Mouse (Mus musculus): ENCODE measurements around the gene Gnaq. TPM values are rescaled to one million over a fixed set of nuclear protein-coding genes. Genes with fewer than 3 reads are reported as not detected.
"Not testable (repeated sequence)": the region's sequence is repeated elsewhere in the genome, so short reads cannot be mapped to it uniquely, and the experiment has no call there.

The Gnaq gene
- polyA plus RNA-seq, 1 experiment from 2014 or later, result 20.9 TPM

GRCm38 (mm10) chr19:16254881-16255280 is 122.2 kb downstream of the Gnaq start:
- Histone ChIP-seq H3K27ac (replicated peaks) (no peak overlapping the region), H3K27me3 (ENCODE audit: low read depth, poor library complexity, severe bottlenecking) (no peaks in the 10 kb centered on the region), H3K36me3 (no peaks in the 10 kb centered on the region), H3K4me3 (no peak overlapping the region), H3K4me1 (peaks cover 21% of the 10 kb centered on the region), H3K9me3 (replicated peaks) (no peaks in the 10 kb centered on the region)
- no peak for DNase-seq (ENCODE audit: low spot score)
- WGBS, result 79% methylated on average over 1 of the region's 1 CpGs

- no peaks in the 10 kb centered on the region for H3K36me3 ChIP-seq
- H3K27ac ChIP-seq (replicated peaks), result no peak overlapping the region
- no peak overlapping the region for H3K4me3 ChIP-seq
- H3K9me3 ChIP-seq (replicated peaks), result no peaks in the 10 kb centered on the region
- WGBS, result 91% methylated on average over 2 of the region's 2 CpGs
- no peak for DNase-seq (ENCODE audit: low spot score)
- no peaks in the 10 kb centered on the region for H3K27me3 ChIP-seq (ENCODE audit: low read depth, poor library complexity, severe bottlenecking)
- H3K4me1 ChIP-seq, result peaks cover 21% of the 10 kb centered on the region
These were observed 122.7 kb downstream of the Gnaq start for GRCm38 (mm10) chr19:16255294-16255693.

- Histone ChIP-seq H3K4me3 (no peak overlapping the region), H3K27me3 (ENCODE audit: low read depth, poor library complexity, severe bottlenecking) (no peaks in the 10 kb centered on the region), H3K9me3 (replicated peaks) (no peaks in the 10 kb centered on the region), H3K36me3 (peaks cover 4% of the 10 kb centered on the region; the same call in 1 of the 2 replicates), H3K27ac (replicated peaks) (no peak overlapping the region), H3K4me1 (no peaks in the 10 kb centered on the region)
- DNase-seq (ENCODE audit: low spot score), result no peak
These were observed 126.2 kb downstream of the Gnaq start for GRCm38 (mm10) chr19:16258766-16259355.

GRCm38 (mm10) chr19:16259786-16260434 is 127.3 kb downstream of the Gnaq start:
- WGBS, result 91% methylated on average over 6 of the region's 6 CpGs

GRCm38 (mm10) chr19:16260435-16260832 is 127.8 kb downstream of the Gnaq start:
- 72% methylated on average over 2 of the region's 2 CpGs for WGBS
- Histone ChIP-seq H3K27ac (replicated peaks) (no peak overlapping the region), H3K4me1 (no peaks in the 10 kb centered on the region), H3K9me3 (replicated peaks) (no peaks in the 10 kb centered on the region), H3K4me3 (no peak overlapping the region), H3K36me3 (peaks cover 4% of the 10 kb centered on the region; the same call in 1 of the 2 replicates), H3K27me3 (ENCODE audit: low read depth, poor library complexity, severe bottlenecking) (no peaks in the 10 kb centered on the region)
- DNase-seq (ENCODE audit: low spot score), result no peak

More at GRCm38 (mm10) chr19:16259786-16260434, 127.3 kb downstream of the Gnaq start:
- Histone ChIP-seq H3K4me3 (no peak overlapping the region), H3K27ac (replicated peaks) (no peak overlapping the region), H3K9me3 (replicated peaks) (no peaks in the 10 kb centered on the region), H3K36me3 (peaks cover 4% of the 10 kb centered on the region; the same call in 1 of the 2 replicates), H3K4me1 (no peaks in the 10 kb centered on the region), H3K27me3 (ENCODE audit: low read depth, poor library complexity, severe bottlenecking) (no peaks in the 10 kb centered on the region)
- no peak for DNase-seq (ENCODE audit: low spot score)

- Histone ChIP-seq H3K4me3 (no peak overlapping the region), H3K36me3 (peaks cover 4% of the 10 kb centered on the region; the same call in 1 of the 2 replicates), H3K27ac (replicated peaks) (no peak overlapping the region), H3K4me1 (no peaks in the 10 kb centered on the region), H3K9me3 (replicated peaks) (no peaks in the 10 kb centered on the region), H3K27me3 (ENCODE audit: low read depth, poor library complexity, severe bottlenecking) (no peaks in the 10 kb centered on the region)
- DNase-seq (ENCODE audit: low spot score), result no peak
- WGBS, result 97% methylated on average over 1 of the region's 1 CpGs
These were observed 128.3 kb downstream of the Gnaq start for GRCm38 (mm10) chr19:16260973-16261372.

- 93% methylated on average over 6 of the region's 6 CpGs for WGBS
- Histone ChIP-seq H3K4me3 (no peak overlapping the region), H3K36me3 (peaks cover 4% of the 10 kb centered on the region; the same call in 1 of the 2 replicates), H3K9me3 (replicated peaks) (no peaks in the 10 kb centered on the region), H3K27ac (replicated peaks) (no peak overlapping the region), H3K27me3 (ENCODE audit: low read depth, poor library complexity, severe bottlenecking) (no peaks in the 10 kb centered on the region), H3K4me1 (no peaks in the 10 kb centered on the region)
- no peak for DNase-seq (ENCODE audit: low spot score)
These were observed 129.0 kb downstream of the Gnaq start for GRCm38 (mm10) chr19:16261631-16262030.

GRCm38 (mm10) chr19:16262340-16262739 is 129.7 kb downstream of the Gnaq start:
- Histone ChIP-seq H3K9me3 (replicated peaks) (no peaks in the 10 kb centered on the region), H3K36me3 (peaks cover 4% of the 10 kb centered on the region; the same call in 1 of the 2 replicates), H3K4me1 (no peaks in the 10 kb centered on the region), H3K4me3 (no peak overlapping the region), H3K27me3 (ENCODE audit: low read depth, poor library complexity, severe bottlenecking) (no peaks in the 10 kb centered on the region), H3K27ac (replicated peaks) (no peak overlapping the region)
- 89% methylated on average over 4 of the region's 4 CpGs for WGBS
- no peak for DNase-seq (ENCODE audit: low spot score)

- not testable (repeated sequence) for DNase-seq (ENCODE audit: low spot score); H3K4me3 ChIP-seq; H3K4me1 ChIP-seq; H3K9me3 ChIP-seq (replicated peaks); H3K36me3 ChIP-seq; H3K27ac ChIP-seq (replicated peaks); H3K27me3 ChIP-seq (ENCODE audit: low read depth, poor library complexity, severe bottlenecking)
- WGBS, result 96% methylated on average over 13 of the region's 16 CpGs
These were observed 134.7 kb downstream of the Gnaq start for GRCm38 (mm10) chr19:16267362-16267761.

- Histone ChIP-seq H3K4me1 (peaks cover 13% of the 10 kb centered on the region; the same call in 1 of the 2 replicates), H3K4me3 (no peak overlapping the region), H3K27ac (replicated peaks) (no peak overlapping the region), H3K36me3 (no peaks in the 10 kb centered on the region), H3K9me3 (replicated peaks) (no peaks in the 10 kb centered on the region), H3K27me3 (ENCODE audit: low read depth, poor library complexity, severe bottlenecking) (no peaks in the 10 kb centered on the region)
- no peak for DNase-seq (ENCODE audit: low spot score)
- WGBS, result 89% methylated on average over 6 of the region's 6 CpGs
These were observed 137.6 kb downstream of the Gnaq start for GRCm38 (mm10) chr19:16270236-16270635.

GRCm38 (mm10) chr19:16271002-16271401 is 138.4 kb downstream of the Gnaq start:
- 93% methylated on average over 1 of the region's 1 CpGs for WGBS
- H3K4me3 ChIP-seq, result no peak overlapping the region
- no peaks in the 10 kb centered on the region for H3K36me3 ChIP-seq
- H3K27me3 ChIP-seq (ENCODE audit: low read depth, poor library complexity, severe bottlenecking), result no peaks in the 10 kb centered on the region
- DNase-seq (ENCODE audit: low spot score), result no peak
- no peaks in the 10 kb centered on the region for H3K9me3 ChIP-seq (replicated peaks)
- peaks cover 13% of the 10 kb centered on the region; the same call in 1 of the 2 replicates for H3K4me1 ChIP-seq
- no peak overlapping the region for H3K27ac ChIP-seq (replicated peaks)

- Histone ChIP-seq H3K4me1 (peaks cover 13% of the 10 kb centered on the region; the same call in 1 of the 2 replicates), H3K4me3 (no peak overlapping the region), H3K9me3 (replicated peaks) (no peaks in the 10 kb centered on the region), H3K27me3 (ENCODE audit: low read depth, poor library complexity, severe bottlenecking) (no peaks in the 10 kb centered on the region), H3K27ac (replicated peaks) (no peak overlapping the region), H3K36me3 (peaks cover 7% of the 10 kb centered on the region)
- DNase-seq (ENCODE audit: low spot score), result no peak
- 83% methylated on average over 4 of the region's 4 CpGs for WGBS
These were observed 140.4 kb downstream of the Gnaq start for GRCm38 (mm10) chr19:16273021-16273420.

- H3K4me1 ChIP-seq, result no peaks in the 10 kb centered on the region
- H3K27me3 ChIP-seq (ENCODE audit: low read depth, poor library complexity, severe bottlenecking), result no peaks in the 10 kb centered on the region
- WGBS, result 87% methylated on average over 4 of the region's 4 CpGs
- no peak overlapping the region for H3K27ac ChIP-seq (replicated peaks)
- H3K36me3 ChIP-seq, result peaks cover 14% of the 10 kb centered on the region
- no peaks in the 10 kb centered on the region for H3K9me3 ChIP-seq (replicated peaks)
- no peak overlapping the region for H3K4me3 ChIP-seq
- DNase-seq (ENCODE audit: low spot score), result no peak
These were observed 147.6 kb downstream of the Gnaq start for GRCm38 (mm10) chr19:16280231-16280630.

Measured in midbrain, embryonic 10.5 days (tissue).